Mouse (Mus musculus): ENCODE measurements at regions not wholly inside any gene's neighbourhood (a gene's known extent, or its start where the extent isn't known, plus 50 kb on each side); places are given as distances from the start of the nearest gene placed in this dataset.

DNA sequence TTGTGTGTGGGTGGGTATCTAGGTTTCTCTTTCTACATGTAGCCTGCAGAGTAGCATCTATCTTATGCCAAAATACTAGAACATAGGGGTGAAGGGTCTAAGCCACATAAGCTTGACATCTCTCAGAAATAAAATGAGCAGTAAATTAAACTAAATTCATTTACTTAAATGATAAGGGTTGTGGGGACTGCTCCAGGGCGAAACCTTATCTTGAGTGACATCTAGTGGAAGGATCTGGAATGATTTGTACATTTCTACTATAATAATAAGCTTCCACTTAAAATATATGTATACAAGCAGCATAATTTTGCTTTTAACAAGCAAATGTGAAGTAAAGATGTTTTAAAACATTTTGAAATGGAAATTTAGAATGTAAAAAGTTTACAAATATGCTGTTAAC, 271.4 kb downstream of the Vgll3 start:
- no peak for DNase-seq

GRCm38 (mm10) chr16:66092766-66093165, 277.7 kb downstream of the Vgll3 start:
- DNase-seq: no peak

DNA sequence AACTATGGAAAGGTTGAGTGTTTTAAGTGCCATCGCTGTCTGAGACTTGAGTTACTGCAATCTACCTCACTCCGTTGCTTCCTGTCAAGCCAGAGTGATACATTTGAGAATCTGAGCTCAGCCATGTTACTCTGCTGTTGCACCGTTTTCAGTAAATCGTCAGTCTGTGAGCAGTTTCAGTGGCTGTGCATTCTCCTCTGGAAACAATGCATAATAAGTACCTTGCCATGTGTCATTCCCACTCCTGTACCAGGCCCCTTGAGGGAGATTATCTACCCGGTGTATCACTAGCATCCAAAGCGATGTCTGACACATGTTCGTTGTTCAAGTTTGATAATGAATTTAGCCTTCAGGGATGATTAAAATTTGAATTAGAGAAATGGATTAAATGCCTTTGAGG, 280.6 kb downstream of the Vgll3 start:
- no peak for DNase-seq

GRCm38 (mm10) chr16:66117930-66118329, 302.9 kb downstream of the Vgll3 start:
- no peak for DNase-seq

GRCm38 (mm10) chr16:66137755-66138154, 322.7 kb downstream of the Vgll3 start:
- DNase-seq: peak; percentile 1

DNA sequence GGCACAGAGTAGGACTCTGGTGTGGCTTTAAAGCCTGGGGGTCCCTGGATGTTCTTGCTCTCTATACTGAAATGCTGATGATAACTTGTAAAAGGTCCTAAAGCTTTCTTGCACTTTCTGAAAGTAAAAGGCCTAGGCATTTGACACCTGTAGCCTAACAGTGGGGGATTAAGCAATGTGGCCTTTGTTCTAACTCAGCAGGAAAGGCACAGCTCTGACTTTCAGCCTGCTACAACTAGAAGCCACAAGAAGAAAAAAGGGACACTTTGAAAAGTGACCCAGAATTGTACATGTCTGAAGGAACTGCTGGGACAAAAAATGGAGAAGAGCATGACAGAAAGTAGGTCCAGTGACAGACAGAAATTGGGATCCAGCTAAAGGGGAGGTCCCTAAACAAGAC, 329.7 kb downstream of the Vgll3 start:
- no peak for DNase-seq

- DNase-seq: no peak
Observed at GRCm38 (mm10) chr16:66145280-66145679, 330.2 kb downstream of the Vgll3 start.

- no peak for DNase-seq
Observed at GRCm38 (mm10) chr16:66168289-66168688, 353.2 kb downstream of the Vgll3 start.

- no peak for DNase-seq
Observed at GRCm38 (mm10) chr16:66190801-66191200, 375.7 kb downstream of the Vgll3 start.

DNA sequence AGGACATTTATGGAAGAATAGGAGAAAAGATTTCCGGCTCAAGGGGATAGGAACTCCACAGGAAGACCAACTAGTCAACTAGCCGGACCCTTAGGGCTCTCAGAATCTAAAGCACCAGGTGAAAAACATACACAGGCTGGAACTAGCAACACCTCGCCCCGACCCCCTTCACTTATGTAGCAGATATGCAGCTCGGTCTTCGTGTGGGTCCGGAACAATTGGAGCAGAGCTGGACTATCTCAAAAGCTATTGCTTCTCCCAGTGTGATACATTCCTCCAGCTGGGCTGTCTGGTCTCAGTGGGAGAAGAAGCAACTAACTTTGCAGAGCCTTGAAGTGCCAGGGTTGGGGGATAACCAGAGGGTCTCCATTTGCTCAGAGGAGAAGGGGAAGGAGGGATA, 386.3 kb downstream of the Vgll3 start:
- DNase-seq: no peak

Data from cerebellum, adult 9-11 months (tissue).